Mouse (Mus musculus): ENCODE data around the gene Mup17. TPM values are rescaled to one million over a fixed set of nuclear protein-coding genes. Genes with fewer than 3 reads are reported as not detected.
"Not testable (repeated sequence)": the region's sequence is repeated elsewhere in the genome, so short reads cannot be mapped to it uniquely, and the experiment has no call there.

Mup17 gene
- polyA plus RNA-seq (2016; fragmentation: Nextera tagmentation; extraction: Ambion mirVana) = not detected in 2 replicates

- H3K9me3 ChIP-seq (replicated peaks); H3K4me3 ChIP-seq; H3K27me3 ChIP-seq (ENCODE audit: low read depth, poor library complexity, severe bottlenecking); H3K27ac ChIP-seq (replicated peaks); H3K4me1 ChIP-seq; DNase-seq (ENCODE audit: low spot score); H3K36me3 ChIP-seq: not testable (repeated sequence)
- 79% methylated on average over 4 of the region's 4 CpGs for WGBS
Observed at GRCm38 (mm10) chr4:61595771-61596170, at the start of gene Mup17. Mup17 (minus strand) TSS chr4:61595871.

- not testable (repeated sequence) for H3K27me3 ChIP-seq (ENCODE audit: low read depth, poor library complexity, severe bottlenecking); H3K4me3 ChIP-seq; H3K9me3 ChIP-seq (replicated peaks); H3K4me1 ChIP-seq; H3K36me3 ChIP-seq; DNase-seq (ENCODE audit: low spot score); H3K27ac ChIP-seq (replicated peaks)
- WGBS = 90% methylated on average over 19 of the region's 19 CpGs
Observed at GRCm38 (mm10) chr4:61571561-61571960, 24.1 kb downstream of the Mup17 start.

GRCm38 (mm10) chr4:61555887-61556286 is 39.8 kb downstream of the Mup17 start:
- not testable (repeated sequence) for H3K4me1 ChIP-seq; H3K27me3 ChIP-seq (ENCODE audit: low read depth, poor library complexity, severe bottlenecking); H3K36me3 ChIP-seq; DNase-seq (ENCODE audit: low spot score); H3K27ac ChIP-seq (replicated peaks); H3K4me3 ChIP-seq; H3K9me3 ChIP-seq (replicated peaks)
- 35% methylated on average over 2 of the region's 2 CpGs for WGBS

Other genes with a start within 250 kb of the Mup17 start
- not detected in 2 replicates for gene Mup15, start 156.1 kb downstream of the Mup17 start, polyA plus RNA-seq (2016; fragmentation: Nextera tagmentation; extraction: Ambion mirVana)
- gene Mup16, start 76.3 kb downstream of the Mup17 start, polyA plus RNA-seq (2016; fragmentation: Nextera tagmentation; extraction: Ambion mirVana) = not detected in 2 replicates
- not detected in 2 replicates for gene Mup18, start 78.3 kb upstream of the Mup17 start, polyA plus RNA-seq (2016; fragmentation: Nextera tagmentation; extraction: Ambion mirVana)
- gene Mup19, start 186.4 kb upstream of the Mup17 start, polyA plus RNA-seq (2016; fragmentation: Nextera tagmentation; extraction: Ambion mirVana) = not detected in 2 replicates
- gene Mup5, start 239.4 kb upstream of the Mup17 start, polyA plus RNA-seq (2016; fragmentation: Nextera tagmentation; extraction: Ambion mirVana) = not detected in 2 replicates

Measured in midbrain, embryonic 10.5 days (tissue).